ENCODE assay signal across 21 mouse cellular contexts in genomic region chr15:36866088-36866487, GRCm38 (mm10).
DNase-seq lines count a peak whose midpoint lies in the region; ATAC-seq lines count a peak whose summit lies in the region.
"Had no signal": no experiment of that assay in that cellular context is flagged by ENCODE, and none has a peak within 500 bp of the region (broad histone marks: within the 10 kb centered on the region; RNA-seq: fewer than 3 reads in every experiment).

No protein-coding gene starts in this region.

- H3K27me3 ChIP-seq in kidney, embryonic 15.5 days: no peaks in the 10 kb centered on the region
- H3K27me3 ChIP-seq: heart, embryonic 12.5 days; lung, embryonic 15.5 days had no signal

- no peak overlapping the region for H3K4me2 ChIP-seq in kidney, embryonic 15.5 days
- H3K4me2 ChIP-seq: heart, embryonic 12.5 days; liver, embryonic 11.5 days; lung, embryonic 15.5 days had no signal

- peak; percentile 62 for DNase-seq in heart, adult 11 months
- no peak for DNase-seq in heart, adult 9 months (ENCODE audit: low spot score in 2 of 2)
- DNase-seq in urinary bladder, adult 2 months (ENCODE audit: low spot score): peak; percentile 1
- DNase-seq in urinary bladder, postnatal 36 days (ENCODE audit: low spot score in 2 of 2): no peak
- peak; percentile 22 for DNase-seq in induced T-regulatory cell, adult 2 months (ENCODE audit: low read depth)
- no peak for DNase-seq in kidney, postnatal 36 days
- no peak for DNase-seq in gastrocnemius, adult 8-10 months (ENCODE audit: low spot score in 2 of 2)
- DNase-seq: B cell, adult 2 months; cerebellum, postnatal 10 days; gastrocnemius, postnatal 10 days; kidney, postnatal 14 days; layer of hippocampus, postnatal 36 days; left cerebral cortex, postnatal 4 days; midbrain, embryonic 14.5 days had no signal

- ATAC-seq in kidney, embryonic 15.5 days (replicated peaks; ENCODE audit: low FRiP score): no peak
- ATAC-seq: forebrain, embryonic 16.5 days; intestine, embryonic 16.5 days had no signal

- H3K9ac ChIP-seq in kidney, embryonic 15.5 days: no peak overlapping the region
- H3K9ac ChIP-seq: heart, embryonic 12.5 days; lung, embryonic 15.5 days had no signal

- H3K27ac ChIP-seq in kidney, embryonic 15.5 days: no peak overlapping the region
- H3K27ac ChIP-seq: hindbrain, embryonic 10.5 days; lung, embryonic 15.5 days had no signal

- H3K9me3 ChIP-seq in kidney, embryonic 15.5 days (replicated peaks): no peaks in the 10 kb centered on the region
- H3K9me3 ChIP-seq: lung, embryonic 15.5 days had no signal

- H3K4me1 ChIP-seq in kidney, embryonic 15.5 days: 0 out of 2 replicates have a peak, but pooled peaks cover 4% of the 10 kb centered on the region
- H3K4me1 ChIP-seq: heart, embryonic 12.5 days; lung, embryonic 15.5 days had no signal

- H3K4me3 ChIP-seq in kidney, embryonic 15.5 days (replicated peaks): no peak overlapping the region
- H3K4me3 ChIP-seq: heart, embryonic 12.5 days; hindbrain, embryonic 10.5 days; lung, embryonic 15.5 days had no signal

- H3K36me3 ChIP-seq in kidney, embryonic 15.5 days: no peaks in the 10 kb centered on the region
- H3K36me3 ChIP-seq: heart, embryonic 12.5 days; hindbrain, embryonic 10.5 days; lung, embryonic 15.5 days had no signal

- WGBS in kidney, embryonic 15.5 days: 53% methylated on average over 1 of the region's 1 CpGs

Comparison
In these comparisons a context has a peak if more than half of its experiments do, and no peak if none do; other contexts are left out.
1. DNase-seq: peak in heart, adult 11 months (single experiment), urinary bladder, adult 2 months (single experiment) and induced T-regulatory cell, adult 2 months (single experiment); none in heart, adult 9 months (0 of 2), urinary bladder, postnatal 36 days (0 of 2), kidney, postnatal 36 days (0 of 2) and gastrocnemius, adult 8-10 months (0 of 2).